Mouse (Mus musculus) testis, adult 2 months (tissue): ENCODE results near the gene Adamts15.

Source experiments
- CTCF ChIP-seq: fragments of 200-500 bp; IDR thresholded peaks from 2 replicates; pipeline ENCODE4 v1.5.1; 2012; ENCODE audit warnings: low read depth, mild to moderate bottlenecking, inconsistent platforms, low read length, moderate library complexity; ENCODE audit not compliant: control insufficient read depth, insufficient read depth, insufficient replicate concordance
- POLR2A ChIP-seq: fragments of 200-500 bp; IDR thresholded peaks from 2 replicates; pipeline ENCODE4 v1.6.1; 2012; ENCODE audit warnings: low read depth, mild to moderate bottlenecking, inconsistent platforms, low read length, moderate library complexity; ENCODE audit not compliant: control insufficient read depth

DNA sequence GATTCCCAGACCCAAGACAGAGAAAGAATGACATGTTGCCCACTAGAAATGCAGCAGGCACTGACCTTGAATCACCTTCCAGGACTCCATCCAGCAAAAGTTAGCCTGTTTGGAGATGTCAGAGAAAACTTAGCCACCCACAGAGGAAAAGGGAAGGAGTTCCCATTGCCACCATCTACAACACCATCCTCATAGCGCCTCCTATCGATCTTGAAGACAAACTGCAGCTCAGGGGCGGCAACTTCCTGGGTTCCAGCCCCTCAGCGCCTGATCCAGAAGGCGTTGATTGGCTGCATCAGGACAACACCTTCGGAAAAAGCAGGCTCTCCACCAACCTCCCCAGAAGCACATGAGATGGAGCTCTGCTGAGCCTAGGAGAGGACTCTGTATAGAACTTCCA lies 1.5 kb downstream of the Adamts15 start:
- TF ChIP-seq CTCF (peak; percentile 66; the same call in 1 of the 2 replicates), POLR2A (no peak)
